Mouse (Mus musculus): ENCODE results near the gene Scn10a.

DNA sequence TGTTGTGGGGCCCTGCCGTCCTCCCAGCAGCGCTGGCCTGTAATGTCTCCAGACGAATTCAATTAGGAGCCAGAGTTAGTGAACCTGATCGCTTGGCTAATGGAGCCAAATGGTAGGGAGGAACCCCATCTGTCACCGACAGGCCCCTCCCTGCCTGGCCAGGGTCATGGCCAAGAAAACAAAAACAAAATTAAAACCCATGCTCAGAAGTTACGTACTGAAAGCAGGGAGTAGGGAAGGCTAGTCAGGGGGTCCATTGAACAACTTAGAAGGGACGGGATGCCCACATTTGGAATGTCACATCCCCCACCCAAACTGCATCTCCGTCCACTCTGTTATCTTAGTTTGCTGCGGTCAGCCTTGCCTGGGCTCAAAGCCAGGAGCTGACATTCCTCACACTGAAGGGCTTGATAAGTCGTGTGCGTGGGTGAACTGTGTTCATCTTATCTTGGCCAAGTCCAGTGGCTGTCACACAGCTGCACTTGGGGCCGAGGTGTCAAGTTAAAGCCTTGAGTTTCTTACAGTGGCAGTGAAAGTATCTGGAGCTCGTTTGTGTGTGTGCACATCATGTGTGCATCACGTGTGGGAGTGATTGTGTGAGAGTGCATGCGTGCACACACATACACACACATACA is 87.1 kb downstream of the Scn10a start:
- TF ChIP-seq EP300 (IDR thresholded peaks at IDR 0.05; ENCODE audit: low read depth) (no peak), CTCF (IDR thresholded peaks at IDR 0.05; ENCODE audit: low read depth) (no peak)

All from liver, embryonic 14.5 days (tissue).